Comparison of ENCODE assay signal across 13 mouse cellular contexts in genomic region chr11:101704081-101704480, GRCm38 (mm10). TPM values are rescaled to one million over a fixed set of nuclear protein-coding genes. Genes with fewer than 3 reads are reported as not detected.
DNase-seq lines count a peak whose midpoint lies in the region; ATAC-seq and TF ChIP-seq lines count a peak whose summit lies in the region.
"Had no signal": no experiment of that assay in that cellular context is flagged by ENCODE, and none has a peak within 500 bp of the region (broad histone marks: within the 10 kb centered on the region; RNA-seq: fewer than 3 reads in every experiment).

No protein-coding gene starts in this region.

- no peaks in the 10 kb centered on the region for H3K9me3 ChIP-seq in embryonic facial prominence, embryonic 13.5 days
- H3K9me3 ChIP-seq in embryonic facial prominence, embryonic 10.5 days = no peaks in the 10 kb centered on the region
- no peaks in the 10 kb centered on the region for H3K9me3 ChIP-seq in neural tube, embryonic 11.5 days (ENCODE audit: control insufficient read depth, low read length)

- no peak overlapping the region for H3K4me2 ChIP-seq in embryonic facial prominence, embryonic 13.5 days
- H3K4me2 ChIP-seq in neural tube, embryonic 11.5 days (ENCODE audit: low read depth) = no peak overlapping the region

- peaks cover 11% of the 10 kb centered on the region; the same call in 1 of the 2 replicates for H3K4me1 ChIP-seq in embryonic facial prominence, embryonic 13.5 days
- H3K4me1 ChIP-seq in embryonic facial prominence, embryonic 10.5 days = peaks cover 31% of the 10 kb centered on the region
- H3K4me1 ChIP-seq in neural tube, embryonic 11.5 days (ENCODE audit: control insufficient read depth, insufficient read depth, low read length) = no peaks in the 10 kb centered on the region
- peaks cover 15% of the 10 kb centered on the region for H3K4me1 ChIP-seq in lung, adult 2 months (ENCODE audit: control insufficient read depth, insufficient read depth, low read length)

- no peak for TF ChIP-seq CTCF in lung, adult 2 months (IDR thresholded peaks at IDR 0.05; ENCODE audit: insufficient read depth, low read length)

- 26% methylated on average over 5 of the region's 5 CpGs for WGBS in embryonic facial prominence, embryonic 13.5 days
- WGBS in embryonic facial prominence, embryonic 10.5 days = 47% methylated on average over 5 of the region's 5 CpGs
- 29% methylated on average over 5 of the region's 5 CpGs for WGBS in neural tube, embryonic 11.5 days
- 61% methylated on average over 5 of the region's 5 CpGs for WGBS in lung, adult 2 months

- intact Hi-C loops in left cerebral cortex, postnatal 14 days (cut with DNase I) = loop anchor here (5.0 kb wide), 1 partner anchor 37 kb away; the partner anchor contains the start of gene Arl4d

- H3K36me3 ChIP-seq in embryonic facial prominence, embryonic 13.5 days = no peaks in the 10 kb centered on the region
- H3K36me3 ChIP-seq in embryonic facial prominence, embryonic 10.5 days (replicated peaks) = no peaks in the 10 kb centered on the region
- H3K36me3 ChIP-seq in neural tube, embryonic 11.5 days (ENCODE audit: control insufficient read depth, insufficient read depth, low read length) = no peaks in the 10 kb centered on the region

- TF ChIP-seq POLR2A in lung, adult 2 months (IDR thresholded peaks at IDR 0.05; ENCODE audit: borderline replicate concordance, extremely low read depth, low read depth, low read length) = no peak

- no peak for DNase-seq in embryonic facial prominence, embryonic 10.5 days (ENCODE audit: low spot score)
- no peak for DNase-seq in neural tube, embryonic 11.5 days (ENCODE audit: low spot score)
- no peak for DNase-seq in neural tube, embryonic 10.5 days (ENCODE audit: extremely low spot score, low spot score)
- DNase-seq in kidney, postnatal 25 days = peak; percentile 53 to 66
- no peak for DNase-seq in lung, adult 2 months
- no peak for DNase-seq in layer of hippocampus, postnatal 36 days
- DNase-seq in left cerebral cortex, postnatal 14 days (ENCODE audit: low spot score in 2 of 2) = no peak
- DNase-seq: adrenal gland, postnatal 36 days; cerebellum, adult 11-12 months; heart, postnatal 36 days; lung, postnatal 10 days had no signal

- H3K9ac ChIP-seq in embryonic facial prominence, embryonic 13.5 days = 0 out of 2 replicates have a peak overlapping the region, but pooled peaks have one; percentile 21
- H3K9ac ChIP-seq in neural tube, embryonic 11.5 days (ENCODE audit: low read length) = no peak overlapping the region

- no peak overlapping the region for H3K27ac ChIP-seq in embryonic facial prominence, embryonic 13.5 days
- H3K27ac ChIP-seq in embryonic facial prominence, embryonic 10.5 days (replicated peaks) = no peak overlapping the region
- H3K27ac ChIP-seq in neural tube, embryonic 11.5 days (ENCODE audit: low read depth, low read length) = peak overlapping the region; percentile 54
- H3K27ac ChIP-seq: layer of hippocampus, adult 2 months had no signal

- no peak for ATAC-seq in embryonic facial prominence, embryonic 13.5 days (ENCODE audit: insufficient number of reproducible peaks, insufficient read depth, low FRiP score, low TSS enrichment, low read depth)
- ATAC-seq in neural tube, embryonic 11.5 days (ENCODE audit: insufficient read depth, low FRiP score, low TSS enrichment) = no peak

- H3K27me3 ChIP-seq in embryonic facial prominence, embryonic 13.5 days = no peaks in the 10 kb centered on the region
- no peaks in the 10 kb centered on the region for H3K27me3 ChIP-seq in embryonic facial prominence, embryonic 10.5 days (replicated peaks; ENCODE audit: low read depth, poor library complexity, severe bottlenecking)
- H3K27me3 ChIP-seq in neural tube, embryonic 11.5 days (ENCODE audit: control insufficient read depth, insufficient read depth, low read length) = no peaks in the 10 kb centered on the region

- H3K4me3 ChIP-seq in embryonic facial prominence, embryonic 13.5 days = no peak overlapping the region
- H3K4me3 ChIP-seq in embryonic facial prominence, embryonic 10.5 days = no peak overlapping the region
- H3K4me3 ChIP-seq in neural tube, embryonic 11.5 days (ENCODE audit: low read depth, low read length) = no peak overlapping the region
- H3K4me3 ChIP-seq in lung, adult 2 months (replicated peaks; ENCODE audit: extremely low read depth, low read depth, low read length) = no peak overlapping the region
- H3K4me3 ChIP-seq: layer of hippocampus, adult 2 months had no signal

RNA-seq across cellular contexts. Expression of gene Dhx8, which starts 28.6 kb away (rescaled TPM):
- polyA plus RNA-seq in embryonic facial prominence, embryonic 13.5 days (2015; fragmentation: Nextera tagmentation; extraction: Ambion mirVana) = 45.0 and 49.0 TPM in 2 replicates
- polyA plus RNA-seq in embryonic facial prominence, embryonic 10.5 days (2016; fragmentation: Nextera tagmentation; extraction: Ambion mirVana) = 50.5 and 52.3 TPM in 2 replicates
- polyA plus RNA-seq in neural tube, embryonic 11.5 days (2014; fragmentation: Nextera tagmentation; extraction: Ambion mirVana) = 43.3 and 46.7 TPM in 2 replicates
- 9.8 and 13.1 TPM in 2 replicates for polyA plus RNA-seq in lung, adult 2 months (2012; rRNA removed)
- 10 to 100 TPM; 35.6 to 40.4 TPM for total RNA-seq in layer of hippocampus, postnatal 36 days (2021)
- 10 to 100 TPM; 34.6 to 34.9 TPM for total RNA-seq in left cerebral cortex, postnatal 14 days (2021)

RNA-seq across cellular contexts. Expression of gene Arl4d, which starts 38.7 kb away (rescaled TPM):
- polyA plus RNA-seq in embryonic facial prominence, embryonic 13.5 days (2015; fragmentation: Nextera tagmentation; extraction: Ambion mirVana) = 3.3 and 3.4 TPM in 2 replicates
- polyA plus RNA-seq in embryonic facial prominence, embryonic 10.5 days (2016; fragmentation: Nextera tagmentation; extraction: Ambion mirVana) = 3.3 and 5.1 TPM in 2 replicates
- polyA plus RNA-seq in neural tube, embryonic 11.5 days (2014; fragmentation: Nextera tagmentation; extraction: Ambion mirVana) = 23.9 and 29.5 TPM in 2 replicates
- polyA plus RNA-seq in lung, adult 2 months (2012; rRNA removed) = 40.1 and 67.8 TPM in 2 replicates
- total RNA-seq in layer of hippocampus, postnatal 36 days (2021) = 10 to 100 TPM; 12.9 to 13.8 TPM
- 10 to 100 TPM; 23.2 to 39.8 TPM for total RNA-seq in left cerebral cortex, postnatal 14 days (2021)

Comparison
In these comparisons a context has a peak if more than half of its experiments do, and no peak if none do; other contexts are left out.
1. DNase-seq: peak in kidney, postnatal 25 days (2 of 2); none in embryonic facial prominence, embryonic 10.5 days (single experiment), neural tube, embryonic 11.5 days (single experiment), neural tube, embryonic 10.5 days (single experiment), lung, adult 2 months (single experiment), layer of hippocampus, postnatal 36 days (0 of 2) and left cerebral cortex, postnatal 14 days (0 of 2).